Mouse (Mus musculus) neural tube, embryonic 14.5 days (tissue): ENCODE measurements at regions not wholly inside any gene's neighbourhood (a gene's known extent, or its start where the extent isn't known, plus 50 kb on each side); places are given as distances from the start of the nearest gene placed in this dataset.

Source experiments
- ATAC-seq: fragments of 200-750 bp; cut with Nextera tagmentation; 2 replicates; pipeline ENCODE4 v1.8.0; 2017; ENCODE audit warnings: low read depth, mild to moderate bottlenecking, moderate TSS enrichment, moderate library complexity
- H3K27ac ChIP-seq: fragments of 300-500 bp; sonication (generic); 2 replicates; pipeline ENCODE4 v1.5.1; 2014; ENCODE audit warnings: low read depth, mild to moderate bottlenecking, control low read depth, low read length, moderate library complexity, mixed read lengths
- H3K27me3 ChIP-seq: fragments of 300-500 bp; sonication (generic); 2 replicates; pipeline ENCODE4 v1.6.1; 2014; ENCODE audit warnings: low read length; ENCODE audit not compliant: control insufficient read depth, insufficient read depth
- H3K36me3 ChIP-seq: fragments of 300-500 bp; sonication (generic); 2 replicates; pipeline ENCODE4 v1.6.1; 2014; ENCODE audit warnings: low read length, mixed read lengths; ENCODE audit not compliant: control insufficient read depth, insufficient read depth
- H3K4me1 ChIP-seq: fragments of 300-500 bp; sonication (generic); 2 replicates; pipeline ENCODE4 v1.6.1; 2014; ENCODE audit warnings: low read length; ENCODE audit not compliant: control insufficient read depth, insufficient read depth
- H3K4me2 ChIP-seq: fragments of 300-500 bp; sonication (generic); 2 replicates; pipeline ENCODE4 v1.6.1; 2014; ENCODE audit warnings: mild to moderate bottlenecking, low read depth, low read length, control low read depth
- H3K4me3 ChIP-seq: fragments of 300-500 bp; sonication (generic); 2 replicates; pipeline ENCODE4 v1.5.1; 2014; ENCODE audit warnings: low read depth, low read length, control low read depth, mixed read lengths
- H3K9ac ChIP-seq: fragments of 300-500 bp; sonication (generic); replicated peaks from 2 replicates; pipeline ENCODE4 v1.6.1; 2014; ENCODE audit warnings: low read depth, mild to moderate bottlenecking, control low read depth, low read length, mixed read lengths
- H3K9me3 ChIP-seq: fragments of 300-500 bp; sonication (generic); 2 replicates; pipeline ENCODE4 v1.6.1; 2016; ENCODE audit warnings: low read length; ENCODE audit not compliant: control insufficient read depth
- WGBS: fragments of 180-500 bp; shearing (Covaris S2); extraction: QIAGEN DNeasy Blood & Tissue Kit; methylation state at CpG from one replicate; pipeline ENCODE4 v1.1.7; 2014; 5-methylcytosine and 5-hydroxymethylcytosine counted together

- no peak overlapping the region for H3K4me3 ChIP-seq
- ATAC-seq: no peak
- H3K4me1 ChIP-seq: no peaks in the 10 kb centered on the region
- no peak overlapping the region for H3K4me2 ChIP-seq
- WGBS: 32% methylated on average over 7 of the region's 7 CpGs
- no peaks in the 10 kb centered on the region for H3K27me3 ChIP-seq
- H3K9me3 ChIP-seq: no peaks in the 10 kb centered on the region
- H3K27ac ChIP-seq: no peak overlapping the region
- H3K36me3 ChIP-seq: no peaks in the 10 kb centered on the region
- no peak overlapping the region for H3K9ac ChIP-seq
Measured at GRCm38 (mm10) chr10:125586489-125587147, 197.4 kb upstream of the Slc16a7 start.

- WGBS: 90% methylated on average over 5 of the region's 5 CpGs
- Histone ChIP-seq H3K27ac (no peak overlapping the region), H3K9ac (no peak overlapping the region), H3K4me1 (no peaks in the 10 kb centered on the region), H3K9me3 (no peaks in the 10 kb centered on the region), H3K27me3 (no peaks in the 10 kb centered on the region), H3K36me3 (no peaks in the 10 kb centered on the region), H3K4me3 (no peak overlapping the region), H3K4me2 (no peak overlapping the region)
- ATAC-seq: no peak
Measured at GRCm38 (mm10) chr10:125593006-125593405, 203.7 kb upstream of the Slc16a7 start.

- peak; percentile 87 for ATAC-seq
- Histone ChIP-seq H3K9me3 (no peaks in the 10 kb centered on the region), H3K4me3 (no peak overlapping the region), H3K4me1 (no peaks in the 10 kb centered on the region), H3K27me3 (no peaks in the 10 kb centered on the region), H3K4me2 (no peak overlapping the region), H3K36me3 (no peaks in the 10 kb centered on the region), H3K27ac (peak overlapping the region; percentile 4; the same call in 1 of the 2 replicates), H3K9ac (no peak overlapping the region)
- 47% methylated on average over 10 of the region's 10 CpGs for WGBS
Measured at GRCm38 (mm10) chr10:125607787-125608617, 218.7 kb upstream of the Slc16a7 start.

- ATAC-seq: no peak
- Histone ChIP-seq H3K36me3 (no peaks in the 10 kb centered on the region), H3K4me1 (no peaks in the 10 kb centered on the region), H3K27ac (no peak overlapping the region), H3K9me3 (no peaks in the 10 kb centered on the region), H3K4me2 (no peak overlapping the region), H3K9ac (no peak overlapping the region), H3K27me3 (no peaks in the 10 kb centered on the region), H3K4me3 (no peak overlapping the region)
- 92% methylated on average over 5 of the region's 5 CpGs for WGBS
Measured at GRCm38 (mm10) chr10:125610353-125610752, 221.1 kb upstream of the Slc16a7 start.

- no peak overlapping the region for H3K4me2 ChIP-seq
- H3K9me3 ChIP-seq: no peaks in the 10 kb centered on the region
- H3K9ac ChIP-seq: no peak overlapping the region
- no peaks in the 10 kb centered on the region for H3K36me3 ChIP-seq
- H3K4me1 ChIP-seq: no peaks in the 10 kb centered on the region
- ATAC-seq: no peak
- no peak overlapping the region for H3K4me3 ChIP-seq
- no peak overlapping the region for H3K27ac ChIP-seq
- no peaks in the 10 kb centered on the region for H3K27me3 ChIP-seq
- WGBS: 90% methylated on average over 6 of the region's 6 CpGs
Measured at GRCm38 (mm10) chr10:125612773-125613172, 223.5 kb upstream of the Slc16a7 start.

- H3K27ac ChIP-seq: no peak overlapping the region
- no peak for ATAC-seq
- H3K9ac ChIP-seq: no peak overlapping the region
- H3K4me1 ChIP-seq: no peaks in the 10 kb centered on the region
- no peak overlapping the region for H3K4me2 ChIP-seq
- no peaks in the 10 kb centered on the region for H3K9me3 ChIP-seq
- 69% methylated on average over 6 of the region's 6 CpGs for WGBS
- H3K36me3 ChIP-seq: no peaks in the 10 kb centered on the region
- H3K4me3 ChIP-seq: no peak overlapping the region
- no peaks in the 10 kb centered on the region for H3K27me3 ChIP-seq
Measured at GRCm38 (mm10) chr10:125621376-125621775, 232.1 kb upstream of the Slc16a7 start.

GRCm38 (mm10) chr10:125623836-125624235 is 234.6 kb upstream of the Slc16a7 start:
- WGBS: 4% methylated on average over 7 of the region's 7 CpGs
- H3K27ac ChIP-seq: no peak overlapping the region
- H3K4me2 ChIP-seq: no peak overlapping the region

GRCm38 (mm10) chr10:125667906-125668305 is 278.6 kb upstream of the Slc16a7 start:
- Histone ChIP-seq H3K27me3 (no peaks in the 10 kb centered on the region), H3K36me3 (no peaks in the 10 kb centered on the region), H3K9ac (no peak overlapping the region), H3K4me1 (no peaks in the 10 kb centered on the region), H3K27ac (no peak overlapping the region), H3K9me3 (peaks cover 4% of the 10 kb centered on the region; the same call in 1 of the 2 replicates), H3K4me2 (no peak overlapping the region), H3K4me3 (no peak overlapping the region)
- 88% methylated on average over 4 of the region's 4 CpGs for WGBS
- ATAC-seq: no peak

More at GRCm38 (mm10) chr10:125623836-125624235, 234.6 kb upstream of the Slc16a7 start:
- no peak overlapping the region for H3K4me3 ChIP-seq
- no peaks in the 10 kb centered on the region for H3K4me1 ChIP-seq
- no peaks in the 10 kb centered on the region for H3K36me3 ChIP-seq
- ATAC-seq: no peak
- no peak overlapping the region for H3K9ac ChIP-seq
- no peaks in the 10 kb centered on the region for H3K27me3 ChIP-seq
- no peaks in the 10 kb centered on the region for H3K9me3 ChIP-seq

- Histone ChIP-seq H3K4me3 (no peak overlapping the region), H3K4me1 (no peaks in the 10 kb centered on the region), H3K4me2 (no peak overlapping the region), H3K27me3 (no peaks in the 10 kb centered on the region), H3K9ac (no peak overlapping the region), H3K9me3 (peaks cover 1% of the 10 kb centered on the region; the same call in 1 of the 2 replicates), H3K36me3 (no peaks in the 10 kb centered on the region), H3K27ac (no peak overlapping the region)
- WGBS: 48% methylated on average over 11 of the region's 11 CpGs
- ATAC-seq: no peak
Measured at GRCm38 (mm10) chr10:125673637-125674036, 284.4 kb upstream of the Slc16a7 start.
